Mouse (Mus musculus): ENCODE results near the gene Ces1a. TPM values are rescaled to one million over a fixed set of nuclear protein-coding genes. Genes with fewer than 3 reads are reported as not detected.

Gene Ces1a
- total and polyA plus RNA-seq, 3 experiments, result not detected

GRCm38 (mm10) chr8:93040256-93040655 is 7.7 kb downstream of the Ces1a start:
- Histone ChIP-seq H3K27ac (ENCODE audit: control insufficient read depth, low read depth, low read length) (no peak overlapping the region), H3K9me3 (replicated peaks; ENCODE audit: insufficient read depth, low read length) (no peaks in the 10 kb centered on the region), H3K27me3 (ENCODE audit: control insufficient read depth in 1 of 2, insufficient read depth in 2 of 2, low read length in 2 of 2) (no peaks in the 10 kb centered on the region), H3K36me3 (ENCODE audit: control insufficient read depth in 1 of 2, insufficient read depth in 2 of 2, low read length in 2 of 2) (no peaks in the 10 kb centered on the region), H3K4me1 (ENCODE audit: control insufficient read depth in 1 of 2, insufficient read depth in 2 of 2, low read length in 2 of 2) (no peaks in the 10 kb centered on the region), H3K4me3 (ENCODE audit: control insufficient read depth in 1 of 2, insufficient read depth in 1 of 2, low read depth in 2 of 2, low read length in 2 of 2) (no peak overlapping the region), H3K9ac (ENCODE audit: control insufficient read depth, low read depth, low read length, poor library complexity, severe bottlenecking) (no peak overlapping the region), H3K79me2 (ENCODE audit: control insufficient read depth, insufficient read depth, low read length, poor library complexity) (no peaks in the 10 kb centered on the region)
- TF ChIP-seq GATA1 (IDR thresholded peaks at IDR 0.05; ENCODE audit: low read depth, low read length) (no peak), RAD21 (IDR thresholded peaks at IDR 0.05; ENCODE audit: low read depth, low read length) (no peak), MAZ (IDR thresholded peaks at IDR 0.05; ENCODE audit: low read depth, low read length) (no peak), TBP (IDR thresholded peaks at IDR 0.05; ENCODE audit: low read depth, low read length) (no peak), MYC (IDR thresholded peaks at IDR 0.05; ENCODE audit: low read depth, low read length) (no peak), JUND (IDR thresholded peaks at IDR 0.05; ENCODE audit: low read depth, low read length) (no peak), TCF12 (IDR thresholded peaks at IDR 0.05; ENCODE audit: low read depth, low read length) (no peak), MAX (IDR thresholded peaks at IDR 0.05; ENCODE audit: low read length) (no peak), E2F4 (IDR thresholded peaks at IDR 0.05; ENCODE audit: borderline replicate concordance, low read depth, low read length) (no peak), ZMIZ1 (IDR thresholded peaks at IDR 0.05; ENCODE audit: low read depth, low read length) (no peak), ZKSCAN1 (IDR thresholded peaks at IDR 0.05; ENCODE audit: low read depth, low read length) (no peak), GABPA (IDR thresholded peaks at IDR 0.05; ENCODE audit: low read depth, low read length) (no peak), POLR2AphosphoS2 (IDR thresholded peaks at IDR 0.05; ENCODE audit: low read length) (no peak), KAT2A (conservative IDR thresholded peaks at IDR 0.05; ENCODE audit: low read depth, low read length) (no peak)
- no peak for DNase-seq (ENCODE audit: low read depth, low spot score)

DNA sequence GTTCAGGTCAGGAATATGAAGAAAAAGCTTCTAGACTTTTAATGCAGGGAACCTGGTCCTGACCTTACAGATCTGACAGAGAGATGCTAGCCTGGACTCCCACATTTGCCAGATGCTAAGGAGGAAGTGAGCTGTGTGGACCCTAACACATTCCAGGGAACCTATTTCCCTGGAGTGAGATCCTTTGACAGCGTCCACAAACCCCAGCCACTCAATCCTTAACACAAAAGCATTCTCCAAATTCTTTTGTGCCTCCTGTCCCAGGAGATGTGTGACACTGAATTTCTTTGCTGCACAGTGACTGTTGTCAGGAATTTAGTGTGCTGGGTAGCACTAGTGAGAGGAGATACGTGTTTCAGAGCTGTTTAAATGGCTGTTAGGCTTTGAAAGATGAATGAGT is 9.2 kb downstream of the Ces1a start:
- TF ChIP-seq E2F4 (IDR thresholded peaks at IDR 0.05; ENCODE audit: borderline replicate concordance, low read depth, low read length), result no peak
- TF ChIP-seq MAX (IDR thresholded peaks at IDR 0.05; ENCODE audit: low read length), result no peak
- no peak for TF ChIP-seq ZMIZ1 (IDR thresholded peaks at IDR 0.05; ENCODE audit: low read depth, low read length)
- no peak for TF ChIP-seq KAT2A (conservative IDR thresholded peaks at IDR 0.05; ENCODE audit: low read depth, low read length)
- no peak for TF ChIP-seq POLR2AphosphoS5 (IDR thresholded peaks at IDR 0.05; ENCODE audit: borderline replicate concordance, low read depth, low read length)
- no peak for TF ChIP-seq MYC (IDR thresholded peaks at IDR 0.05; ENCODE audit: low read depth, low read length)
- no peak for TF ChIP-seq NRF1 (IDR thresholded peaks at IDR 0.05; ENCODE audit: insufficient read depth, low read depth, low read length, poor library complexity, severe bottlenecking)
- TF ChIP-seq MAFK (IDR thresholded peaks at IDR 0.05; ENCODE audit: borderline replicate concordance, low read depth, low read length), result no peak
- TF ChIP-seq ZC3H11A (IDR thresholded peaks at IDR 0.05; ENCODE audit: low read depth, low read length), result no peak
- TF ChIP-seq UBTF (IDR thresholded peaks at IDR 0.05; ENCODE audit: borderline replicate concordance, insufficient read depth, low read depth, low read length), result no peak
- TF ChIP-seq MXI1 (IDR thresholded peaks at IDR 0.05; ENCODE audit: low read depth, low read length), result no peak
- TF ChIP-seq BHLHE40 (IDR thresholded peaks at IDR 0.05; ENCODE audit: borderline replicate concordance, low read depth, low read length), result no peak
- Histone ChIP-seq H3K27ac (ENCODE audit: control insufficient read depth, low read depth, low read length) (no peak overlapping the region), H3K9me3 (replicated peaks; ENCODE audit: insufficient read depth, low read length) (no peaks in the 10 kb centered on the region), H3K27me3 (ENCODE audit: control insufficient read depth in 1 of 2, insufficient read depth in 2 of 2, low read length in 2 of 2) (no peaks in the 10 kb centered on the region), H3K36me3 (ENCODE audit: control insufficient read depth in 1 of 2, insufficient read depth in 2 of 2, low read length in 2 of 2) (no peaks in the 10 kb centered on the region), H3K4me3 (ENCODE audit: control insufficient read depth in 1 of 2, insufficient read depth in 1 of 2, low read depth in 2 of 2, low read length in 2 of 2) (no peak overlapping the region), H3K4me1 (ENCODE audit: control insufficient read depth in 1 of 2, insufficient read depth in 2 of 2, low read length in 2 of 2) (no peaks in the 10 kb centered on the region), H3K9ac (ENCODE audit: control insufficient read depth, low read depth, low read length, poor library complexity, severe bottlenecking) (no peak overlapping the region), H3K79me2 (ENCODE audit: control insufficient read depth, insufficient read depth, low read length, poor library complexity) (no peaks in the 10 kb centered on the region)
- no peak for DNase-seq (ENCODE audit: low read depth, low spot score)
